Mouse (Mus musculus) megakaryocyte, embryonic 14.5 days (primary cell): ENCODE results near the gene Casc1.

Experiments
- FLI1 ChIP-seq: IDR thresholded peaks from 2 replicates; pipeline ENCODE4 v1.6.1; 2012; ENCODE audit warnings: low read length, inconsistent platforms, mixed read lengths
- GATA1 ChIP-seq: IDR thresholded peaks from 3 replicates; pipeline ENCODE4 v1.6.1; 2012; ENCODE audit warnings: mixed read lengths, low read length, inconsistent platforms, borderline replicate concordance

GRCm38 (mm10) chr6:145173781-145174191 lies 37.0 kb downstream of the Casc1 start:
- TF ChIP-seq FLI1 = no peak
- TF ChIP-seq GATA1 = no peak
